Mouse (Mus musculus) forebrain, postnatal 0 days (tissue): Measurements from ENCODE around the gene Eif4e2. TPM values are rescaled to one million over a fixed set of nuclear protein-coding genes. Genes with fewer than 3 reads are reported as not detected.
A peak's percentile ranks its signal among the peaks of the same experiment; 100 is the strongest.

Experiments
- ATAC-seq: fragments of 200-750 bp; cut with Nextera tagmentation; 2 replicates; pipeline ENCODE4 v1.8.0; 2017; ENCODE audit warnings: mild to moderate bottlenecking, moderate library complexity
- DNase-seq: peaks from one replicate; pipeline ENCODE4 v3.0.0-alpha.2; 2015
- H3K27ac ChIP-seq: fragments of 300-500 bp; sonication (generic); 2 replicates; pipeline ENCODE4 v1.5.1; 2014; ENCODE audit warnings: low read depth, mild to moderate bottlenecking, antibody characterized with exemption, low read length, moderate library complexity, mixed read lengths
- H3K27me3 ChIP-seq: fragments of 300-500 bp; sonication (generic); 2 replicates; pipeline ENCODE4 v1.6.1; 2014; ENCODE audit warnings: mild to moderate bottlenecking, low read length, mixed read lengths; ENCODE audit not compliant: insufficient read depth
- H3K36me3 ChIP-seq: fragments of 300-500 bp; sonication (generic); 2 replicates; pipeline ENCODE4 v1.6.1; 2014; ENCODE audit warnings: mild to moderate bottlenecking, moderate library complexity; ENCODE audit not compliant: insufficient read depth
- H3K4me1 ChIP-seq: fragments of 300-500 bp; sonication (generic); 2 replicates; pipeline ENCODE4 v1.6.1; 2014; ENCODE audit warnings: antibody characterized with exemption; ENCODE audit not compliant: insufficient read depth
- H3K4me2 ChIP-seq: fragments of 300-500 bp; sonication (generic); 2 replicates; pipeline ENCODE4 v1.6.1; 2014; ENCODE audit warnings: low read depth, mild to moderate bottlenecking, moderate library complexity
- H3K4me3 ChIP-seq: fragments of 300-500 bp; sonication (generic); 2 replicates; pipeline ENCODE4 v1.5.1; 2014; ENCODE audit warnings: low read depth, low read length, mixed read lengths
- H3K9ac ChIP-seq: fragments of 300-500 bp; sonication (generic); 2 replicates; pipeline ENCODE4 v1.6.1; 2014; ENCODE audit warnings: mild to moderate bottlenecking
- H3K9me3 ChIP-seq: fragments of 300-500 bp; sonication (generic); 2 replicates; pipeline ENCODE4 v1.6.1; 2016; ENCODE audit warnings: low read length
- CTCF ChIP-seq: sonication (generic); IDR thresholded peaks from 2 replicates; pipeline ENCODE4 v1.5.1; 2016; ENCODE audit warnings: antibody characterized with exemption, control low read depth, low read depth
- WGBS: fragments of 180-500 bp; shearing (Covaris S2); extraction: QIAGEN DNeasy Blood & Tissue Kit; methylation state at CpG from one replicate; pipeline ENCODE4 v1.1.7; 2014; 5-methylcytosine and 5-hydroxymethylcytosine counted together
- polyA plus RNA-seq: library from polyadenylated mRNA; unstranded; fragments of >200 nt; fragmentation: Nextera tagmentation; extraction: Ambion mirVana; gene quantifications from 2 replicates; pipeline ENCODE4 v1.2.1, GENCODE M21; 2015
- total RNA-seq: library from RNA; depleted of rRNA; stranded (reverse); fragments of >200 nt; gene quantifications from 2 replicates; pipeline ENCODE4 v1.2.3, GENCODE M21; 2014

Gene Eif4e2
- total and polyA plus RNA-seq, 2 experiments from 2014 or later: 71.5 to 87.5 TPM

DNA sequence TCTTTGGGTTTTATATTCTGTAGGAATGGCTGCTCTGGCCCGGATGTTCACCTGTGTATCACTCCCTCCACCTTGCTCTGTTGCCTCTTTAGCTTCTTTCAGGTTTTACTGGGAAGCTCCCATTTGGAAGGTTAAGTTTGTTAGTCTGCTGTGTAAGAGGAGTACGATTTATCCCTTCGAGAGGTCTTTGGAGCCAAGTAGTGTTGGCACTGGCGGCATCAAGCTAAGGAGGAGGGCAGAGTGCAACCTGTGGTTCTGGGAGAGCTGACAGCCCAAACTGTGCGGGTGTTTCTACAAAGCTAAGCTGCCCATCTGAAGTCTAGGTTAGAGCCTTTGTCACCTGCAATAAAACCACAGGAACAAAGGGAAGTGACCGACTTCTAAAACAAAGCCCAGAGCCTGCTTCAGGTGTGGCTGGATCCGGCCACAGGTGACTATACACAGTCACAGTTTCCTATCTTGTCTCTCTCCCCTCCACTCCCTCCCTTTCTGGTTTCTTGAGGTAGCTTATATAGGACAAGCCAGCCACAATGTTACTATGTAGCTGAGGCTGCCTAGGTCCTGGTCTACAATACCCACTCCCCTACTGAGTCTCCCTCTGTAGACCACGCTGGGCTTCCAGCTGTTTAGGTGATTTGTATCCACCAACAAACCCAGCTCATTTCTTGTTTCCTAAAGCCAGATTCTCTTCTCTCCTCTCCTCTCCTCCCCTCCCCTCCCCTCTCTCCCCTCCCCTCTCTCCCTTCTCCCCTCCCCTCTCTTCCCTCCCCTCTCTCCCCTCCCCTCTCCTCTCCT, 52.8 kb downstream of the Eif4e2 start:
- DNase-seq: no peak
- H3K4me1 ChIP-seq: peaks cover 6% of the 10 kb centered on the region
- 36% methylated on average over 8 of the region's 8 CpGs for WGBS
- no peaks in the 10 kb centered on the region for H3K36me3 ChIP-seq
- H3K27ac ChIP-seq: no peak overlapping the region
- no peak for TF ChIP-seq CTCF
- ATAC-seq: no peak
- H3K4me3 ChIP-seq: no peak overlapping the region
- H3K9me3 ChIP-seq: no peaks in the 10 kb centered on the region
- no peak overlapping the region for H3K9ac ChIP-seq
- H3K27me3 ChIP-seq: peaks cover 36% of the 10 kb centered on the region
- no peak overlapping the region for H3K4me2 ChIP-seq

GRCm38 (mm10) chr1:87270204-87270603, 56.5 kb downstream of the Eif4e2 start:
- Histone ChIP-seq H3K4me1 (no peaks in the 10 kb centered on the region; the same call in 1 of the 2 replicates), H3K9ac (no peak overlapping the region), H3K9me3 (no peaks in the 10 kb centered on the region), H3K4me2 (no peak overlapping the region), H3K4me3 (no peak overlapping the region), H3K27ac (no peak overlapping the region), H3K27me3 (peaks cover 14% of the 10 kb centered on the region), H3K36me3 (no peaks in the 10 kb centered on the region)
- DNase-seq (no peak), ATAC-seq (no peak)
- no peak for TF ChIP-seq CTCF
- WGBS: 17% methylated on average over 3 of the region's 3 CpGs

DNA sequence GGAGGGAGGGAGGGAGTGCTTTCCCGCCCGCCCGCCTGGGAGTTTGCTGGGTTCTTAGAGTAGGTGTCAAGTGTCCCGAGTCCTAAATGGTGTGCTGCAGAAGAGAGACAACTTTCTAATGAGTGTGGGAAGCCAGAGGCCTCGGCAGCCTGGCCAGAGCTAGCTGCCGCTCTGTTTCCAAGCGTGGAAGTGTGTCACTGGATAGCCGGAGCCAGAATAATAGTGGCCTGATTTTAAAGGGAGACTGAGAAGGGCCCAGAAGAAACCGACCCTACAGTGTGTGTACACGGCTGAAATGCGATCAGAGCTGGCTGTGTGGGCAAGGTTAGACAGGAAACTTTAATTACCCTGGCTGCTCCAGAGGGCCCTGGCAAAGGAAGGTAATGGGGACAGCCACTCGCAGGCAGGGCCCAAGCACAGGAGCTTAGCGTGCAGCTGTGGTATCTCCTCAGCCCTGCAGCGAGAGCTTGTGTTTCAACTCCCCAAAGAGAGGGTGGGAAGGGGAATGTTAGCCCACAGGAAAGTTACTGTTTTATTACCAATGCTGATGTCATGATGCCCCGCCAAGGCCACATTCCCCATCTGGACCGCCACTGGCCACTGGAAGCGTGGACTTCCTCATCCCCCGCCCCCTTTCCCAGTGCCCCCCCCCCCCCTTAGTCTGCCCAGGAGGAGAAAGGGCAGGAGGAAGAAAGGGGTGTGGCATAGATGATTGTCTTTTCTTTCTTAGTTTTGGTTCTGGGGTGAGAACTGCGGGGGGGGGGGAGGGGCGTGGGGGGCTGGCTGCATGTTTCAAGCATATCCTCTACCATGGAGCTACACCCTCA, 57.1 kb downstream of the Eif4e2 start:
- Histone ChIP-seq H3K27ac (no peak overlapping the region), H3K36me3 (no peaks in the 10 kb centered on the region), H3K9ac (no peak overlapping the region), H3K4me3 (no peak overlapping the region), H3K4me1 (no peaks in the 10 kb centered on the region), H3K4me2 (no peak overlapping the region), H3K9me3 (no peaks in the 10 kb centered on the region), H3K27me3 (peaks cover 9% of the 10 kb centered on the region)
- ATAC-seq (peak; percentile 64), DNase-seq (no peak)
- no peak for TF ChIP-seq CTCF
- WGBS: 16% methylated on average over 17 of the region's 20 CpGs

- WGBS: 87% methylated on average over 1 of the region's 1 CpGs
- DNase-seq (no peak), ATAC-seq (no peak)
- Histone ChIP-seq H3K27ac (no peak overlapping the region), H3K9me3 (no peaks in the 10 kb centered on the region), H3K9ac (no peak overlapping the region), H3K4me2 (no peak overlapping the region), H3K4me1 (no peaks in the 10 kb centered on the region), H3K36me3 (no peaks in the 10 kb centered on the region), H3K27me3 (peaks cover 2% of the 10 kb centered on the region; the same call in 1 of the 2 replicates), H3K4me3 (no peak overlapping the region)
- TF ChIP-seq CTCF: no peak
These were observed 57.9 kb downstream of the Eif4e2 start for GRCm38 (mm10) chr1:87271596-87271995.

- Histone ChIP-seq H3K9ac (no peak overlapping the region), H3K4me1 (no peaks in the 10 kb centered on the region), H3K36me3 (no peaks in the 10 kb centered on the region), H3K4me2 (no peak overlapping the region), H3K9me3 (no peaks in the 10 kb centered on the region), H3K27ac (no peak overlapping the region), H3K4me3 (no peak overlapping the region), H3K27me3 (no peaks in the 10 kb centered on the region)
- DNase-seq (no peak), ATAC-seq (no peak)
- no peak for TF ChIP-seq CTCF
- 58% methylated on average over 3 of the region's 3 CpGs for WGBS
These were observed 58.7 kb downstream of the Eif4e2 start for GRCm38 (mm10) chr1:87272462-87272861.

- no peak overlapping the region for H3K4me3 ChIP-seq
- no peak overlapping the region for H3K9ac ChIP-seq
- DNase-seq (no peak), ATAC-seq (peak; percentile 73)
- no peaks in the 10 kb centered on the region for H3K27me3 ChIP-seq
- no peaks in the 10 kb centered on the region for H3K4me1 ChIP-seq
- no peaks in the 10 kb centered on the region for H3K9me3 ChIP-seq
- H3K4me2 ChIP-seq: no peak overlapping the region
- no peaks in the 10 kb centered on the region for H3K36me3 ChIP-seq
- no peak for TF ChIP-seq CTCF
- WGBS: 54% methylated on average over 3 of the region's 3 CpGs
- no peak overlapping the region for H3K27ac ChIP-seq
These were observed 59.8 kb downstream of the Eif4e2 start for GRCm38 (mm10) chr1:87273514-87273942.

GRCm38 (mm10) chr1:87274134-87274533, 60.4 kb downstream of the Eif4e2 start:
- Histone ChIP-seq H3K4me3 (no peak overlapping the region), H3K27ac (no peak overlapping the region), H3K9me3 (no peaks in the 10 kb centered on the region), H3K36me3 (no peaks in the 10 kb centered on the region), H3K27me3 (no peaks in the 10 kb centered on the region), H3K4me1 (no peaks in the 10 kb centered on the region), H3K9ac (no peak overlapping the region), H3K4me2 (no peak overlapping the region)
- 55% methylated on average over 4 of the region's 4 CpGs for WGBS
- no peak for DNase-seq
- TF ChIP-seq CTCF: no peak
- no peak for ATAC-seq
